Comparison of ENCODE assay signal across 16 mouse cellular contexts in genomic region chr13:23157848-23158247, GRCm38 (mm10). TPM values are rescaled to one million over a fixed set of nuclear protein-coding genes. Genes with fewer than 3 reads are reported as not detected.
DNase-seq lines count a peak whose midpoint lies in the region; ATAC-seq and TF ChIP-seq lines count a peak whose summit lies in the region.
"Had no signal": no experiment of that assay in that cellular context is flagged by ENCODE, and none has a peak within 500 bp of the region (broad histone marks: within the 10 kb centered on the region; RNA-seq: fewer than 3 reads in every experiment).

No protein-coding gene starts in this region.

- H3K27ac ChIP-seq in forebrain, embryonic 14.5 days (ENCODE audit: low read depth, low read length) = no peak overlapping the region
- no peak overlapping the region for H3K27ac ChIP-seq in forebrain, postnatal 0 days (ENCODE audit: low read depth, low read length)
- H3K27ac ChIP-seq in lung, embryonic 14.5 days (ENCODE audit: low read depth) = no peak overlapping the region
- no peak overlapping the region for H3K27ac ChIP-seq in liver, embryonic 12.5 days
- H3K27ac ChIP-seq: gastrocnemius, adult 2 months; kidney, postnatal 0 days had no signal

- WGBS in forebrain, embryonic 14.5 days = 70% methylated on average over 3 of the region's 3 CpGs
- WGBS in forebrain, postnatal 0 days = 59% methylated on average over 3 of the region's 3 CpGs
- WGBS in lung, embryonic 14.5 days = 56% methylated on average over 3 of the region's 3 CpGs
- 41% methylated on average over 3 of the region's 3 CpGs for WGBS in liver, embryonic 12.5 days (ENCODE audit: insufficient replicate concordance)

- no peak overlapping the region for H3K4me2 ChIP-seq in forebrain, embryonic 14.5 days (ENCODE audit: low read length)
- no peak overlapping the region for H3K4me2 ChIP-seq in forebrain, postnatal 0 days (ENCODE audit: low read depth)
- H3K4me2 ChIP-seq in lung, embryonic 14.5 days = no peak overlapping the region
- H3K4me2 ChIP-seq in liver, embryonic 12.5 days = no peak overlapping the region

- H3K36me3 ChIP-seq in forebrain, embryonic 14.5 days (ENCODE audit: control insufficient read depth, insufficient read depth, low read length) = no peaks in the 10 kb centered on the region
- H3K36me3 ChIP-seq in forebrain, postnatal 0 days (ENCODE audit: insufficient read depth) = no peaks in the 10 kb centered on the region
- H3K36me3 ChIP-seq in lung, embryonic 14.5 days (ENCODE audit: insufficient read depth) = no peaks in the 10 kb centered on the region
- H3K36me3 ChIP-seq in liver, embryonic 12.5 days = no peaks in the 10 kb centered on the region

- no peaks in the 10 kb centered on the region for H3K27me3 ChIP-seq in forebrain, embryonic 14.5 days (replicated peaks; ENCODE audit: control insufficient read depth, insufficient read depth, low read length)
- H3K27me3 ChIP-seq in forebrain, postnatal 0 days (ENCODE audit: insufficient read depth, low read length) = no peaks in the 10 kb centered on the region
- no peaks in the 10 kb centered on the region for H3K27me3 ChIP-seq in lung, embryonic 14.5 days (ENCODE audit: insufficient read depth, low read length)
- no peaks in the 10 kb centered on the region for H3K27me3 ChIP-seq in liver, embryonic 12.5 days (replicated peaks)

- H3K9ac ChIP-seq in forebrain, embryonic 14.5 days (ENCODE audit: low read length) = no peak overlapping the region
- no peak overlapping the region for H3K9ac ChIP-seq in forebrain, postnatal 0 days
- H3K9ac ChIP-seq in lung, embryonic 14.5 days = no peak overlapping the region
- H3K9ac ChIP-seq in liver, embryonic 12.5 days = no peak overlapping the region

- TF ChIP-seq CTCF in forebrain, postnatal 0 days (IDR thresholded peaks at IDR 0.05; ENCODE audit: low read depth) = no peak
- no peak for TF ChIP-seq CTCF in lung, embryonic 14.5 days (IDR thresholded peaks at IDR 0.05; ENCODE audit: low read depth)

- no peaks in the 10 kb centered on the region for H3K4me1 ChIP-seq in forebrain, embryonic 14.5 days (ENCODE audit: control insufficient read depth, insufficient read depth, low read length)
- H3K4me1 ChIP-seq in forebrain, postnatal 0 days (ENCODE audit: insufficient read depth) = no peaks in the 10 kb centered on the region
- H3K4me1 ChIP-seq in lung, embryonic 14.5 days (ENCODE audit: insufficient read depth) = no peaks in the 10 kb centered on the region
- no peaks in the 10 kb centered on the region for H3K4me1 ChIP-seq in liver, embryonic 12.5 days

- H3K4me3 ChIP-seq in forebrain, embryonic 14.5 days (ENCODE audit: low read depth, low read length) = no peak overlapping the region
- no peak overlapping the region for H3K4me3 ChIP-seq in forebrain, postnatal 0 days (ENCODE audit: low read depth, low read length)
- no peak overlapping the region for H3K4me3 ChIP-seq in lung, embryonic 14.5 days (ENCODE audit: low read depth, low read length)
- no peak overlapping the region for H3K4me3 ChIP-seq in liver, embryonic 12.5 days
- H3K4me3 ChIP-seq: gastrocnemius, adult 2 months had no signal

- no peaks in the 10 kb centered on the region for H3K9me3 ChIP-seq in forebrain, embryonic 14.5 days (replicated peaks; ENCODE audit: control insufficient read depth, low read length)
- no peaks in the 10 kb centered on the region for H3K9me3 ChIP-seq in forebrain, postnatal 0 days (ENCODE audit: low read length)
- H3K9me3 ChIP-seq in lung, embryonic 14.5 days (ENCODE audit: low read depth, low read length) = no peaks in the 10 kb centered on the region
- H3K9me3 ChIP-seq in liver, embryonic 12.5 days (replicated peaks) = no peaks in the 10 kb centered on the region

- no peak for ATAC-seq in forebrain, embryonic 14.5 days
- no peak for ATAC-seq in forebrain, postnatal 0 days
- peak; percentile 52; the same call in 1 of the 2 replicates for ATAC-seq in lung, embryonic 14.5 days (ENCODE audit: insufficient read depth)
- no peak for ATAC-seq in liver, embryonic 12.5 days

- peak; percentile 47 for DNase-seq in forebrain, embryonic 14.5 days (ENCODE audit: low spot score)
- no peak for DNase-seq in forebrain, postnatal 0 days
- peak; percentile 53 for DNase-seq in lung, embryonic 14.5 days
- DNase-seq in lung, postnatal 25 days (ENCODE audit: low spot score) = no peak
- peak; percentile 5 for DNase-seq in NIH3T3 (ENCODE audit: low read depth)
- peak; percentile 43 for DNase-seq in kidney, postnatal 14 days
- DNase-seq in urinary bladder, adult 2 months (ENCODE audit: low spot score) = no peak
- DNase-seq: cerebellum, adult 8-10 months; gastrocnemius, adult 2 months; thymus, postnatal 36 days had no signal

RNA-seq across cellular contexts. Expression of gene Vmn1r219, which starts 1.3 kb away (rescaled TPM):
- polyA plus RNA-seq in forebrain, embryonic 14.5 days (2014; fragmentation: Nextera tagmentation; extraction: Ambion mirVana) = not detected in 2 replicates
- total RNA-seq in forebrain, postnatal 0 days (2014; rRNA removed) = not detected in 2 replicates
- not detected in 2 replicates for polyA plus RNA-seq in forebrain, postnatal 0 days (2015; fragmentation: Nextera tagmentation; extraction: Ambion mirVana)
- 0.03 TPM in 1 of 2 replicates, not detected in the other for polyA plus RNA-seq in lung, embryonic 14.5 days (2014; fragmentation: Nextera tagmentation; extraction: Ambion mirVana)
- not detected in 2 replicates for polyA plus RNA-seq in liver, embryonic 12.5 days (2016; fragmentation: Nextera tagmentation; extraction: Ambion mirVana)
- polyA plus RNA-seq in urinary bladder, adult 2 months (2012; rRNA removed) = not detected in 2 replicates
- total RNA-seq: adrenal gland, postnatal 4 days; gastrocnemius, adult 2 months; hematopoietic stem cell, adult 5-6 weeks; left cerebral cortex, postnatal 14 days had no signal
- polyA plus RNA-seq: kidney, postnatal 0 days; liver, embryonic 16.5 days had no signal

RNA-seq across cellular contexts. Expression of gene Vmn1r218, which starts 24.9 kb away (rescaled TPM):
- not detected in 2 replicates for polyA plus RNA-seq in forebrain, embryonic 14.5 days (2014; fragmentation: Nextera tagmentation; extraction: Ambion mirVana)
- total RNA-seq in forebrain, postnatal 0 days (2014; rRNA removed) = not detected in 2 replicates
- polyA plus RNA-seq in forebrain, postnatal 0 days (2015; fragmentation: Nextera tagmentation; extraction: Ambion mirVana) = not detected in 2 replicates
- not detected in 2 replicates for polyA plus RNA-seq in lung, embryonic 14.5 days (2014; fragmentation: Nextera tagmentation; extraction: Ambion mirVana)
- not detected in 2 replicates for polyA plus RNA-seq in liver, embryonic 12.5 days (2016; fragmentation: Nextera tagmentation; extraction: Ambion mirVana)
- polyA plus RNA-seq in urinary bladder, adult 2 months (2012; rRNA removed) = not detected in 2 replicates
- total RNA-seq: adrenal gland, postnatal 4 days; gastrocnemius, adult 2 months; hematopoietic stem cell, adult 5-6 weeks; left cerebral cortex, postnatal 14 days had no signal
- polyA plus RNA-seq: kidney, postnatal 0 days; liver, embryonic 16.5 days had no signal

RNA-seq across cellular contexts. Expression of gene Vmn1r220, which starts 29.9 kb away (rescaled TPM):
- not detected in 2 replicates for polyA plus RNA-seq in forebrain, embryonic 14.5 days (2014; fragmentation: Nextera tagmentation; extraction: Ambion mirVana)
- total RNA-seq in forebrain, postnatal 0 days (2014; rRNA removed) = not detected in 2 replicates
- polyA plus RNA-seq in forebrain, postnatal 0 days (2015; fragmentation: Nextera tagmentation; extraction: Ambion mirVana) = not detected in 2 replicates
- polyA plus RNA-seq in lung, embryonic 14.5 days (2014; fragmentation: Nextera tagmentation; extraction: Ambion mirVana) = not detected in 2 replicates
- polyA plus RNA-seq in liver, embryonic 12.5 days (2016; fragmentation: Nextera tagmentation; extraction: Ambion mirVana) = not detected in 2 replicates
- not detected in 2 replicates for polyA plus RNA-seq in urinary bladder, adult 2 months (2012; rRNA removed)
- total RNA-seq: adrenal gland, postnatal 4 days; gastrocnemius, adult 2 months; hematopoietic stem cell, adult 5-6 weeks; left cerebral cortex, postnatal 14 days had no signal
- polyA plus RNA-seq: kidney, postnatal 0 days; liver, embryonic 16.5 days had no signal

RNA-seq across cellular contexts. Expression of gene Vmn1r217, which starts 39.8 kb away (rescaled TPM):
- polyA plus RNA-seq in forebrain, embryonic 14.5 days (2014; fragmentation: Nextera tagmentation; extraction: Ambion mirVana) = not detected in 2 replicates
- total RNA-seq in forebrain, postnatal 0 days (2014; rRNA removed) = not detected in 2 replicates
- polyA plus RNA-seq in forebrain, postnatal 0 days (2015; fragmentation: Nextera tagmentation; extraction: Ambion mirVana) = not detected in 2 replicates
- not detected in 2 replicates for polyA plus RNA-seq in lung, embryonic 14.5 days (2014; fragmentation: Nextera tagmentation; extraction: Ambion mirVana)
- not detected in 2 replicates for polyA plus RNA-seq in liver, embryonic 12.5 days (2016; fragmentation: Nextera tagmentation; extraction: Ambion mirVana)
- not detected in 2 replicates for polyA plus RNA-seq in urinary bladder, adult 2 months (2012; rRNA removed)
- total RNA-seq: adrenal gland, postnatal 4 days; gastrocnemius, adult 2 months; hematopoietic stem cell, adult 5-6 weeks; left cerebral cortex, postnatal 14 days had no signal
- polyA plus RNA-seq: kidney, postnatal 0 days; liver, embryonic 16.5 days had no signal

RNA-seq across cellular contexts. Expression of gene Vmn1r221, which starts 56.1 kb away (rescaled TPM):
- polyA plus RNA-seq in forebrain, embryonic 14.5 days (2014; fragmentation: Nextera tagmentation; extraction: Ambion mirVana) = not detected in 2 replicates
- total RNA-seq in forebrain, postnatal 0 days (2014; rRNA removed) = not detected in 2 replicates
- polyA plus RNA-seq in forebrain, postnatal 0 days (2015; fragmentation: Nextera tagmentation; extraction: Ambion mirVana) = not detected in 2 replicates
- not detected in 2 replicates for polyA plus RNA-seq in lung, embryonic 14.5 days (2014; fragmentation: Nextera tagmentation; extraction: Ambion mirVana)
- not detected in 2 replicates for polyA plus RNA-seq in liver, embryonic 12.5 days (2016; fragmentation: Nextera tagmentation; extraction: Ambion mirVana)
- not detected in 2 replicates for polyA plus RNA-seq in urinary bladder, adult 2 months (2012; rRNA removed)
- total RNA-seq: adrenal gland, postnatal 4 days; gastrocnemius, adult 2 months; hematopoietic stem cell, adult 5-6 weeks; left cerebral cortex, postnatal 14 days had no signal
- polyA plus RNA-seq: kidney, postnatal 0 days; liver, embryonic 16.5 days had no signal

Comparison
In these comparisons a context has a peak if more than half of its experiments do, and no peak if none do; other contexts are left out.
1. DNase-seq: peak in forebrain, embryonic 14.5 days (single experiment), lung, embryonic 14.5 days (single experiment), NIH3T3 (single experiment) and kidney, postnatal 14 days (single experiment); none in forebrain, postnatal 0 days (single experiment), lung, postnatal 25 days (single experiment) and urinary bladder, adult 2 months (single experiment).